ENCODE assay signal across 10 mouse cellular contexts in the genomic region with DNA sequence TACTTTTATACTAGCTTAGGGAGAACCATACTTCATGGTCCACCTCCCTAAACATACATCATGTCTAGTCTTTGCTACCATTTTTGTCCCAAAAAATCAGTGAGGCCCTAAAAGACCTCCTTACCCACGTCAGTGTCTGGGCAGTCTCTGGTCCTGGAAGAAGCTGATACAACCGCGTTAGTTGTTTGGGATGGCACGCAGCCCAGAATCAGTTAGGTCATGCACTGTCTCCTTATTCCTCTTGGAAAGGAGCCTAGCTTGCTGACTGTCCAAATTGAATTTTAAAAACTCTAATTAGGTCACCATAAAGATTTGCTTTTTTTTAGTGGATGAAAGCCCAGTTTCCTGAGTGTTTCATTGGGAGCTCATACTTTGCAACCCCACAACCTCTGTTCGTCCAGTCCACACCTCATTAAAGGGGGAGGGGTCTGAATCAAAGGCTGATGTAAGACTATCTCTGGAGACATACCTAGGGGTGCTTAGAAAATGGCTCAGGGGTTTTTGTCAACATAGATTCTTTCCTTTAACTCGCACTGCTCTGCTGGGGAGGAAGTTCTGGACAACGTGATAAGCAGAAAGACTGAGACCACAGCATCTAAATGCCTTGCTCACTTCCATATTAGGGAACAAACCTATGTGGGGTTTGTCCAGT.
A peak's percentile ranks its signal among the peaks of the same experiment; 100 is the strongest.
DNase-seq lines count a peak whose midpoint lies in the region; ATAC-seq and TF ChIP-seq lines count a peak whose summit lies in the region.
"Had no signal": no experiment of that assay in that cellular context is flagged by ENCODE, and none has a peak within 500 bp of the region (broad histone marks: within the 10 kb centered on the region; RNA-seq: fewer than 3 reads in every experiment).

No protein-coding gene starts in this region.

- H3K9me3 ChIP-seq in hindbrain, embryonic 14.5 days (ENCODE audit: control insufficient read depth, low read length), result no peaks in the 10 kb centered on the region
- no peaks in the 10 kb centered on the region for H3K9me3 ChIP-seq in hindbrain, embryonic 12.5 days (replicated peaks)
- H3K9me3 ChIP-seq in heart, embryonic 15.5 days (replicated peaks), result no peaks in the 10 kb centered on the region
- no peaks in the 10 kb centered on the region for H3K9me3 ChIP-seq in liver, postnatal 0 days (ENCODE audit: low read length)
- no peaks in the 10 kb centered on the region for H3K9me3 ChIP-seq in forebrain, embryonic 15.5 days
- H3K9me3 ChIP-seq: embryonic facial prominence, embryonic 12.5 days had no signal

- H3K9ac ChIP-seq in hindbrain, embryonic 14.5 days, result no peak overlapping the region
- H3K9ac ChIP-seq in hindbrain, embryonic 12.5 days, result no peak overlapping the region
- H3K9ac ChIP-seq in heart, embryonic 15.5 days, result no peak overlapping the region
- no peak overlapping the region for H3K9ac ChIP-seq in liver, postnatal 0 days (replicated peaks)
- no peak overlapping the region for H3K9ac ChIP-seq in forebrain, embryonic 15.5 days (replicated peaks)
- H3K9ac ChIP-seq: embryonic facial prominence, embryonic 12.5 days; liver, embryonic 14.5 days had no signal

- H3K4me3 ChIP-seq in hindbrain, embryonic 14.5 days (replicated peaks; ENCODE audit: low read length), result no peak overlapping the region
- no peak overlapping the region for H3K4me3 ChIP-seq in hindbrain, embryonic 12.5 days
- H3K4me3 ChIP-seq in heart, embryonic 15.5 days, result no peak overlapping the region
- no peak overlapping the region for H3K4me3 ChIP-seq in liver, postnatal 0 days (ENCODE audit: low read depth, low read length)
- H3K4me3 ChIP-seq in forebrain, embryonic 15.5 days, result no peak overlapping the region
- H3K4me3 ChIP-seq: embryonic facial prominence, embryonic 12.5 days had no signal

- no peaks in the 10 kb centered on the region for H3K4me1 ChIP-seq in hindbrain, embryonic 14.5 days (replicated peaks; ENCODE audit: control insufficient read depth, insufficient read depth, low read length)
- no peaks in the 10 kb centered on the region for H3K4me1 ChIP-seq in hindbrain, embryonic 12.5 days
- 0 out of 2 replicates have a peak, but pooled peaks cover 3% of the 10 kb centered on the region for H3K4me1 ChIP-seq in heart, embryonic 15.5 days (replicated peaks)
- H3K4me1 ChIP-seq in liver, postnatal 0 days (ENCODE audit: insufficient read depth), result no peaks in the 10 kb centered on the region
- H3K4me1 ChIP-seq in forebrain, embryonic 15.5 days, result no peaks in the 10 kb centered on the region
- H3K4me1 ChIP-seq: embryonic facial prominence, embryonic 12.5 days had no signal

- TF ChIP-seq EP300 in liver, postnatal 0 days (IDR thresholded peaks at IDR 0.05; ENCODE audit: low read depth), result no peak

- TF ChIP-seq CTCF in liver, postnatal 0 days (IDR thresholded peaks at IDR 0.05; ENCODE audit: low read depth), result no peak

- H3K4me2 ChIP-seq in hindbrain, embryonic 14.5 days (replicated peaks), result no peak overlapping the region
- H3K4me2 ChIP-seq in hindbrain, embryonic 12.5 days (replicated peaks), result no peak overlapping the region
- no peak overlapping the region for H3K4me2 ChIP-seq in heart, embryonic 15.5 days
- H3K4me2 ChIP-seq in liver, postnatal 0 days (ENCODE audit: low read depth, low read length), result no peak overlapping the region
- no peak overlapping the region for H3K4me2 ChIP-seq in forebrain, embryonic 15.5 days (replicated peaks)
- H3K4me2 ChIP-seq: embryonic facial prominence, embryonic 12.5 days had no signal

- no peaks in the 10 kb centered on the region for H3K36me3 ChIP-seq in hindbrain, embryonic 14.5 days (replicated peaks; ENCODE audit: control insufficient read depth, insufficient read depth)
- no peaks in the 10 kb centered on the region for H3K36me3 ChIP-seq in hindbrain, embryonic 12.5 days
- no peaks in the 10 kb centered on the region for H3K36me3 ChIP-seq in heart, embryonic 15.5 days
- no peaks in the 10 kb centered on the region for H3K36me3 ChIP-seq in liver, postnatal 0 days (replicated peaks; ENCODE audit: insufficient read depth, low read length)
- H3K36me3 ChIP-seq in forebrain, embryonic 15.5 days, result no peaks in the 10 kb centered on the region
- H3K36me3 ChIP-seq: embryonic facial prominence, embryonic 12.5 days had no signal

- peak; percentile 66 for DNase-seq in hindbrain, embryonic 14.5 days (ENCODE audit: low spot score)
- DNase-seq in Muller cell, postnatal 12 days (ENCODE audit: inconsistent ontology term), result peak; percentile 84
- peak; percentile 85 to 87 for DNase-seq in cerebellum, postnatal 10 days
- peak; percentile 18 for DNase-seq in liver, postnatal 0 days
- DNase-seq in embryo, embryonic 10.5 days (ENCODE audit: low spot score), result no peak

- H3K27ac ChIP-seq in hindbrain, embryonic 14.5 days, result no peak overlapping the region
- H3K27ac ChIP-seq in hindbrain, embryonic 12.5 days, result no peak overlapping the region
- H3K27ac ChIP-seq in heart, embryonic 15.5 days, result peak overlapping the region; percentile 51
- H3K27ac ChIP-seq in liver, postnatal 0 days (ENCODE audit: low read depth), result no peak overlapping the region
- H3K27ac ChIP-seq in forebrain, embryonic 15.5 days (replicated peaks), result no peak overlapping the region
- H3K27ac ChIP-seq: embryonic facial prominence, embryonic 12.5 days; liver, embryonic 14.5 days had no signal

- WGBS in hindbrain, embryonic 14.5 days, result 69% methylated on average over 7 of the region's 7 CpGs
- 79% methylated on average over 7 of the region's 7 CpGs for WGBS in hindbrain, embryonic 12.5 days
- WGBS in heart, embryonic 15.5 days, result 31% methylated on average over 7 of the region's 7 CpGs
- 46% methylated on average over 7 of the region's 7 CpGs for WGBS in liver, postnatal 0 days (ENCODE audit: insufficient replicate concordance)
- 51% methylated on average over 7 of the region's 7 CpGs for WGBS in forebrain, embryonic 15.5 days

- H3K27me3 ChIP-seq in hindbrain, embryonic 14.5 days (ENCODE audit: control insufficient read depth, insufficient read depth, low read length), result no peaks in the 10 kb centered on the region
- H3K27me3 ChIP-seq in hindbrain, embryonic 12.5 days, result no peaks in the 10 kb centered on the region
- no peaks in the 10 kb centered on the region for H3K27me3 ChIP-seq in heart, embryonic 15.5 days
- H3K27me3 ChIP-seq in liver, postnatal 0 days (ENCODE audit: insufficient read depth, low read length), result no peaks in the 10 kb centered on the region
- H3K27me3 ChIP-seq in forebrain, embryonic 15.5 days, result no peaks in the 10 kb centered on the region
- H3K27me3 ChIP-seq: embryonic facial prominence, embryonic 12.5 days had no signal

- ATAC-seq in hindbrain, embryonic 14.5 days (ENCODE audit: low FRiP score), result no peak
- no peak for ATAC-seq in hindbrain, embryonic 12.5 days (ENCODE audit: low FRiP score)
- peak; percentile 74 for ATAC-seq in heart, embryonic 15.5 days (replicated peaks; ENCODE audit: insufficient number of reproducible peaks, insufficient read depth, low FRiP score, low read depth)
- ATAC-seq in liver, postnatal 0 days, result no peak
- no peak for ATAC-seq in forebrain, embryonic 15.5 days (replicated peaks)
